10 mouse cellular contexts compared by ENCODE assay signal in genomic region chr7:19279052-19279451, GRCm38 (mm10). TPM values are rescaled to one million over a fixed set of nuclear protein-coding genes. Genes with fewer than 3 reads are reported as not detected.
DNase-seq lines count a peak whose midpoint lies in the region; ATAC-seq lines count a peak whose summit lies in the region.
"Had no signal": no experiment of that assay in that cellular context is flagged by ENCODE, and none has a peak within 500 bp of the region (broad histone marks: within the 10 kb centered on the region; RNA-seq: fewer than 3 reads in every experiment).

No protein-coding gene starts in this region.

- no peak for ATAC-seq in kidney, embryonic 16.5 days (ENCODE audit: low FRiP score, low TSS enrichment)
- no peak for ATAC-seq in limb, embryonic 13.5 days (ENCODE audit: low FRiP score, low read depth)
- no peak for ATAC-seq in neural tube, embryonic 15.5 days (ENCODE audit: low FRiP score)

- no peak overlapping the region; the same call in 1 of the 2 replicates for H3K9ac ChIP-seq in kidney, embryonic 16.5 days (replicated peaks; ENCODE audit: low read length)
- no peak overlapping the region for H3K9ac ChIP-seq in limb, embryonic 13.5 days
- no peak overlapping the region for H3K9ac ChIP-seq in neural tube, embryonic 15.5 days (replicated peaks)

- peak overlapping the region; percentile 54 for H3K4me2 ChIP-seq in kidney, embryonic 16.5 days (replicated peaks; ENCODE audit: low read depth, low read length)
- H3K4me2 ChIP-seq in limb, embryonic 13.5 days (replicated peaks) = peak overlapping the region; percentile 54
- H3K4me2 ChIP-seq in neural tube, embryonic 15.5 days = peak overlapping the region; percentile 58

- 5% methylated on average over 34 of the region's 34 CpGs for WGBS in kidney, embryonic 16.5 days
- WGBS in forebrain, embryonic 10.5 days = 2% methylated on average over 34 of the region's 34 CpGs
- 2% methylated on average over 34 of the region's 34 CpGs for WGBS in limb, embryonic 13.5 days
- WGBS in neural tube, embryonic 15.5 days = 3% methylated on average over 34 of the region's 34 CpGs

- no peak for DNase-seq in kidney, postnatal 36 days
- no peak for DNase-seq in forebrain, embryonic 10.5 days (ENCODE audit: extremely low spot score, low spot score)
- DNase-seq in cerebellum, postnatal 4 days (ENCODE audit: low spot score in 2 of 2) = no peak
- DNase-seq in adrenal gland, adult 2 months = no peak
- DNase-seq in urinary bladder, adult 18-20 months (ENCODE audit: low spot score in 2 of 2) = no peak
- DNase-seq: cerebellum, adult 2 months; thymus, adult 18-20 months had no signal

- no peaks in the 10 kb centered on the region for H3K36me3 ChIP-seq in kidney, embryonic 16.5 days (ENCODE audit: insufficient read depth, low read length)
- no peaks in the 10 kb centered on the region for H3K36me3 ChIP-seq in forebrain, embryonic 10.5 days (replicated peaks)
- H3K36me3 ChIP-seq in limb, embryonic 13.5 days = no peaks in the 10 kb centered on the region
- no peaks in the 10 kb centered on the region for H3K36me3 ChIP-seq in neural tube, embryonic 15.5 days

- H3K9me3 ChIP-seq in kidney, embryonic 16.5 days (ENCODE audit: low read length) = no peaks in the 10 kb centered on the region; the same call in 1 of the 2 replicates
- 0 out of 2 replicates have a peak, but pooled peaks cover 4% of the 10 kb centered on the region for H3K9me3 ChIP-seq in forebrain, embryonic 10.5 days
- H3K9me3 ChIP-seq in limb, embryonic 13.5 days = no peaks in the 10 kb centered on the region
- no peaks in the 10 kb centered on the region for H3K9me3 ChIP-seq in neural tube, embryonic 15.5 days (replicated peaks)

- peaks cover 16% of the 10 kb centered on the region; the same call in 1 of the 2 replicates for H3K4me1 ChIP-seq in kidney, embryonic 16.5 days (ENCODE audit: insufficient read depth, low read length)
- H3K4me1 ChIP-seq in forebrain, embryonic 10.5 days = peaks cover 27% of the 10 kb centered on the region
- peaks cover 18% of the 10 kb centered on the region for H3K4me1 ChIP-seq in limb, embryonic 13.5 days
- H3K4me1 ChIP-seq in neural tube, embryonic 15.5 days = peaks cover 29% of the 10 kb centered on the region

- H3K4me3 ChIP-seq in kidney, embryonic 16.5 days (ENCODE audit: low read length) = peak overlapping the region; percentile 41
- H3K4me3 ChIP-seq in forebrain, embryonic 10.5 days = peak overlapping the region; percentile 47
- H3K4me3 ChIP-seq in limb, embryonic 13.5 days = peak overlapping the region; percentile 32
- peak overlapping the region; percentile 36 for H3K4me3 ChIP-seq in neural tube, embryonic 15.5 days (replicated peaks)

- peaks cover 50% of the 10 kb centered on the region for H3K27me3 ChIP-seq in kidney, embryonic 16.5 days (ENCODE audit: insufficient read depth, low read length)
- H3K27me3 ChIP-seq in forebrain, embryonic 10.5 days (ENCODE audit: poor library complexity, severe bottlenecking) = peaks cover 70% of the 10 kb centered on the region
- H3K27me3 ChIP-seq in limb, embryonic 13.5 days = peaks cover 69% of the 10 kb centered on the region
- H3K27me3 ChIP-seq in neural tube, embryonic 15.5 days (replicated peaks) = peaks cover 41% of the 10 kb centered on the region

- H3K27ac ChIP-seq in kidney, embryonic 16.5 days (ENCODE audit: low read length) = no peak overlapping the region
- H3K27ac ChIP-seq in forebrain, embryonic 10.5 days = 0 out of 2 replicates have a peak overlapping the region, but pooled peaks have one; percentile 35
- H3K27ac ChIP-seq in limb, embryonic 13.5 days = no peak overlapping the region
- no peak overlapping the region for H3K27ac ChIP-seq in neural tube, embryonic 15.5 days (replicated peaks)

RNA-seq across cellular contexts. Expression of gene Ppm1n, which starts 0.8 kb away (rescaled TPM):
- 0.22 TPM in 1 of 2 replicates, not detected in the other for polyA plus RNA-seq in kidney, embryonic 16.5 days (2015; fragmentation: Nextera tagmentation; extraction: Ambion mirVana)
- polyA plus RNA-seq in forebrain, embryonic 10.5 days (2016; fragmentation: Nextera tagmentation; extraction: Ambion mirVana) = 0.41 and 0.51 TPM in 2 replicates
- polyA plus RNA-seq in limb, embryonic 13.5 days (2015; fragmentation: Nextera tagmentation; extraction: Ambion mirVana) = not detected in 2 replicates
- polyA plus RNA-seq in neural tube, embryonic 15.5 days (2015; fragmentation: Nextera tagmentation; extraction: Ambion mirVana) = 1.3 TPM in 2 replicates
- total RNA-seq in adrenal gland, adult 2 months (2021) = not detected
- polyA plus RNA-seq in adrenal gland, adult 2 months (2012; rRNA removed) = 0.09 and 0.68 TPM in 2 replicates

RNA-seq across cellular contexts. Expression of gene Rtn2, which starts 3.4 kb away (rescaled TPM):
- polyA plus RNA-seq in kidney, embryonic 16.5 days (2015; fragmentation: Nextera tagmentation; extraction: Ambion mirVana) = 8.0 and 9.4 TPM in 2 replicates
- polyA plus RNA-seq in forebrain, embryonic 10.5 days (2016; fragmentation: Nextera tagmentation; extraction: Ambion mirVana) = 32.1 and 33.1 TPM in 2 replicates
- 20.2 and 20.9 TPM in 2 replicates for polyA plus RNA-seq in limb, embryonic 13.5 days (2015; fragmentation: Nextera tagmentation; extraction: Ambion mirVana)
- 105 and 121 TPM in 2 replicates for polyA plus RNA-seq in neural tube, embryonic 15.5 days (2015; fragmentation: Nextera tagmentation; extraction: Ambion mirVana)
- total RNA-seq in adrenal gland, adult 2 months (2021) = 1 to 10 TPM; 4.2 to 7.4 TPM
- polyA plus RNA-seq in adrenal gland, adult 2 months (2012; rRNA removed) = 14.6 and 19.4 TPM in 2 replicates

RNA-seq across cellular contexts. Expression of gene Vasp, which starts 7.4 kb away (rescaled TPM):
- polyA plus RNA-seq in kidney, embryonic 16.5 days (2015; fragmentation: Nextera tagmentation; extraction: Ambion mirVana) = 81.0 and 86.9 TPM in 2 replicates
- 47.4 and 56.9 TPM in 2 replicates for polyA plus RNA-seq in forebrain, embryonic 10.5 days (2016; fragmentation: Nextera tagmentation; extraction: Ambion mirVana)
- 68.9 and 69.0 TPM in 2 replicates for polyA plus RNA-seq in limb, embryonic 13.5 days (2015; fragmentation: Nextera tagmentation; extraction: Ambion mirVana)
- 40.9 and 55.5 TPM in 2 replicates for polyA plus RNA-seq in neural tube, embryonic 15.5 days (2015; fragmentation: Nextera tagmentation; extraction: Ambion mirVana)
- total RNA-seq in adrenal gland, adult 2 months (2021) = 10 to 100 TPM; 45.8 to 55.8 TPM
- 136 and 143 TPM in 2 replicates for polyA plus RNA-seq in adrenal gland, adult 2 months (2012; rRNA removed)

RNA-seq across cellular contexts. Expression of gene Fosb, which starts 30.8 kb away (rescaled TPM):
- 0.17 and 0.22 TPM in 2 replicates for polyA plus RNA-seq in kidney, embryonic 16.5 days (2015; fragmentation: Nextera tagmentation; extraction: Ambion mirVana)
- polyA plus RNA-seq in forebrain, embryonic 10.5 days (2016; fragmentation: Nextera tagmentation; extraction: Ambion mirVana) = 0.10 TPM in 1 of 2 replicates, not detected in the other
- polyA plus RNA-seq in limb, embryonic 13.5 days (2015; fragmentation: Nextera tagmentation; extraction: Ambion mirVana) = 0.23 and 0.27 TPM in 2 replicates
- polyA plus RNA-seq in neural tube, embryonic 15.5 days (2015; fragmentation: Nextera tagmentation; extraction: Ambion mirVana) = 0.09 and 0.18 TPM in 2 replicates
- total RNA-seq in adrenal gland, adult 2 months (2021) = 10 to 100 TPM in 1 of 2 experiments, 1 to 10 TPM in 1; 5.8 to 34.5 TPM
- 2.6 and 3.2 TPM in 2 replicates for polyA plus RNA-seq in adrenal gland, adult 2 months (2012; rRNA removed)

RNA-seq across cellular contexts. Expression of gene Opa3, which starts 50.9 kb away (rescaled TPM):
- polyA plus RNA-seq in kidney, embryonic 16.5 days (2015; fragmentation: Nextera tagmentation; extraction: Ambion mirVana) = 42.9 and 44.6 TPM in 2 replicates
- polyA plus RNA-seq in forebrain, embryonic 10.5 days (2016; fragmentation: Nextera tagmentation; extraction: Ambion mirVana) = 50.7 and 51.4 TPM in 2 replicates
- polyA plus RNA-seq in limb, embryonic 13.5 days (2015; fragmentation: Nextera tagmentation; extraction: Ambion mirVana) = 35.2 and 35.7 TPM in 2 replicates
- polyA plus RNA-seq in neural tube, embryonic 15.5 days (2015; fragmentation: Nextera tagmentation; extraction: Ambion mirVana) = 37.8 and 37.9 TPM in 2 replicates
- total RNA-seq in adrenal gland, adult 2 months (2021) = 10 to 100 TPM; 31.2 to 43.5 TPM
- 30.2 and 32.3 TPM in 2 replicates for polyA plus RNA-seq in adrenal gland, adult 2 months (2012; rRNA removed)
